ENCODE assay signal across 8 mouse cellular contexts in the genomic region with DNA sequence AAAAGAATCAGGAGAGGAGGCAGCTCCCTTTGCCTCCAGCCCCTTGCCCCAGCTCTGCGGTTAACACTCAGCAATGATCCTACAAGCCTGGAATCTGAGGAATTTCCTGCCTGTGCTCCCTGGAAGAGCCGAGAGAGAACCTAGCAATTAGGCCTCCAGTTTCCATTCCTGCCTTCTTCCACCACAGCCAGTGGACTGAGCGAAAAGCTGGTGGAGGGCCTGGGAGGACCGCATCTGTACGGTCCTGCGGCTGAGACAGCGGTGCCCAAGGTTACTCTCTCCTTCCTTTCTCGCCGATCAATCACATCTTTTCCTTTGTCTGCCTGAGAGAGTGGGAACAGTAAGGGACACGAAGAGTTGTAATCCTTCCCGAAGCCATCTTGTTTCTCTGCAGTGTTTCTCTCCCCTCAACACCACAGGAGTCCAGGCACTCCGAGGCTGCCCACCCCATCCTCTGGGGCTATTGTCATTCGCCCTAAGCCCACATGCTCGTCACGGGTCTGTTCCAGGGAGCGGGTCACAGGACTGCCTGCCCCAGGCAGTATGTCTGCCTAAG. TPM values are rescaled to one million over a fixed set of nuclear protein-coding genes. Genes with fewer than 3 reads are reported as not detected.
A peak's percentile ranks its signal among the peaks of the same experiment; 100 is the strongest.
DNase-seq lines count a peak whose midpoint lies in the region; ATAC-seq and TF ChIP-seq lines count a peak whose summit lies in the region.

No protein-coding gene starts in this region.

- H3K27ac ChIP-seq in embryonic facial prominence, embryonic 10.5 days (replicated peaks) = peak overlapping the region; percentile 95
- peak overlapping the region; percentile 99 for H3K27ac ChIP-seq in limb, embryonic 12.5 days
- peak overlapping the region; percentile 68 for H3K27ac ChIP-seq in midbrain, postnatal 0 days (ENCODE audit: low read depth, low read length)

- DNase-seq in Muller cell, postnatal 12 days (ENCODE audit: inconsistent ontology term) = peak; percentile 97
- DNase-seq in embryonic facial prominence, embryonic 10.5 days (ENCODE audit: low spot score) = peak; percentile 83
- peak; percentile 75 for DNase-seq in heart, postnatal 10 days
- peak; percentile 21 for DNase-seq in midbrain, postnatal 0 days (ENCODE audit: low spot score)
- no peak for DNase-seq in layer of hippocampus, adult 18-20 months (ENCODE audit: low spot score in 2 of 2)
- DNase-seq in cerebellum, adult 18-20 months = no peak
- DNase-seq in cerebellum, adult 11-12 months = no peak

- H3K9ac ChIP-seq in limb, embryonic 12.5 days (replicated peaks) = peak overlapping the region; percentile 53
- no peak overlapping the region for H3K9ac ChIP-seq in midbrain, postnatal 0 days (replicated peaks; ENCODE audit: low read length, poor library complexity, severe bottlenecking)

- no peak for TF ChIP-seq CTCF in midbrain, postnatal 0 days (IDR thresholded peaks at IDR 0.05)

- ATAC-seq in limb, embryonic 12.5 days (ENCODE audit: insufficient number of reproducible peaks, insufficient read depth, low FRiP score, low TSS enrichment, low read depth) = peak; percentile 77
- no peak; the same call in 1 of the 2 replicates for ATAC-seq in midbrain, postnatal 0 days (ENCODE audit: low FRiP score)

- peaks cover 80% of the 10 kb centered on the region for H3K4me1 ChIP-seq in embryonic facial prominence, embryonic 10.5 days
- peaks cover 81% of the 10 kb centered on the region for H3K4me1 ChIP-seq in limb, embryonic 12.5 days (replicated peaks)
- peaks cover 37% of the 10 kb centered on the region for H3K4me1 ChIP-seq in midbrain, postnatal 0 days (ENCODE audit: insufficient read depth, low read length)

- WGBS in embryonic facial prominence, embryonic 10.5 days = under 1% methylated on average over 16 of the region's 16 CpGs
- 3% methylated on average over 16 of the region's 16 CpGs for WGBS in limb, embryonic 12.5 days
- WGBS in midbrain, postnatal 0 days = 10% methylated on average over 16 of the region's 16 CpGs

- intact Hi-C loops in heart, postnatal 10 days (cut with DNase I) = no loop called here

- peak overlapping the region; percentile 50 for H3K4me2 ChIP-seq in limb, embryonic 12.5 days
- no peak overlapping the region for H3K4me2 ChIP-seq in midbrain, postnatal 0 days (ENCODE audit: low read depth, low read length, poor library complexity, severe bottlenecking)

- H3K27me3 ChIP-seq in embryonic facial prominence, embryonic 10.5 days (replicated peaks; ENCODE audit: low read depth, poor library complexity, severe bottlenecking) = no peaks in the 10 kb centered on the region
- H3K27me3 ChIP-seq in limb, embryonic 12.5 days = no peaks in the 10 kb centered on the region
- H3K27me3 ChIP-seq in midbrain, postnatal 0 days (ENCODE audit: insufficient read depth, low read length) = no peaks in the 10 kb centered on the region

- peaks cover 6% of the 10 kb centered on the region; the same call in 1 of the 2 replicates for H3K9me3 ChIP-seq in embryonic facial prominence, embryonic 10.5 days
- no peaks in the 10 kb centered on the region for H3K9me3 ChIP-seq in limb, embryonic 12.5 days
- no peaks in the 10 kb centered on the region for H3K9me3 ChIP-seq in midbrain, postnatal 0 days (ENCODE audit: low read length)

- H3K4me3 ChIP-seq in embryonic facial prominence, embryonic 10.5 days = peak overlapping the region; percentile 42
- peak overlapping the region; percentile 12; the same call in 1 of the 2 replicates for H3K4me3 ChIP-seq in limb, embryonic 12.5 days (replicated peaks)
- H3K4me3 ChIP-seq in midbrain, postnatal 0 days (ENCODE audit: low read depth, low read length) = no peak overlapping the region

- peaks cover 44% of the 10 kb centered on the region for H3K36me3 ChIP-seq in embryonic facial prominence, embryonic 10.5 days (replicated peaks)
- peaks cover 20% of the 10 kb centered on the region for H3K36me3 ChIP-seq in limb, embryonic 12.5 days
- no peaks in the 10 kb centered on the region for H3K36me3 ChIP-seq in midbrain, postnatal 0 days (ENCODE audit: insufficient read depth, low read length)

RNA-seq across cellular contexts. Expression of a gene that starts 23.8 kb away (rescaled TPM):
- polyA plus RNA-seq in embryonic facial prominence, embryonic 10.5 days (2016; fragmentation: Nextera tagmentation; extraction: Ambion mirVana) = 17.4 and 18.4 TPM in 2 replicates
- 10 to 100 TPM; 12.8 to 14.8 TPM for total RNA-seq in heart, postnatal 10 days (2021)
- 17.5 and 22.1 TPM in 2 replicates for polyA plus RNA-seq in limb, embryonic 12.5 days (2016; fragmentation: Nextera tagmentation; extraction: Ambion mirVana)
- total RNA-seq in midbrain, postnatal 0 days (2014; rRNA removed) = 11.1 and 11.3 TPM in 2 replicates
- 3.3 and 4.0 TPM in 2 replicates for polyA plus RNA-seq in midbrain, postnatal 0 days (2015; fragmentation: Nextera tagmentation; extraction: Ambion mirVana)
- total RNA-seq in layer of hippocampus, adult 18-20 months (2021) = 1 to 10 TPM; 2.6 to 3.5 TPM

Comparison
In these comparisons a context has a peak if more than half of its experiments do, and no peak if none do; other contexts are left out.
1. DNase-seq: peak in Muller cell, postnatal 12 days (single experiment), embryonic facial prominence, embryonic 10.5 days (single experiment), heart, postnatal 10 days (2 of 2) and midbrain, postnatal 0 days (single experiment); none in layer of hippocampus, adult 18-20 months (0 of 2), cerebellum, adult 18-20 months (0 of 2) and cerebellum, adult 11-12 months (single experiment).
2. Peak in every context shown above with its lines, with median percentiles within 50 percentile points of each other: H3K27ac ChIP-seq.